Mouse (Mus musculus) midbrain, postnatal 0 days (tissue): ENCODE measurements around the gene Hap1. TPM values are rescaled to one million over a fixed set of nuclear protein-coding genes. Genes with fewer than 3 reads are reported as not detected.

Source experiments
- ATAC-seq: fragments of 200-750 bp; cut with Nextera tagmentation; 2 replicates; pipeline ENCODE4 v1.8.0; 2017; ENCODE audit warnings: moderate number of reproducible peaks, mild to moderate bottlenecking, moderate TSS enrichment, moderate library complexity; ENCODE audit not compliant: low FRiP score
- DNase-seq: peaks from one replicate; pipeline ENCODE4 v3.0.0-alpha.2; 2015; ENCODE audit warnings: low spot score
- H3K27ac ChIP-seq: fragments of 300-500 bp; sonication (generic); 2 replicates; pipeline ENCODE4 v1.5.1; 2014; ENCODE audit warnings: low read depth, mild to moderate bottlenecking, low read length, mixed read lengths
- H3K27me3 ChIP-seq: fragments of 300-500 bp; sonication (generic); 2 replicates; pipeline ENCODE4 v1.6.1; 2014; ENCODE audit warnings: low read length, control low read depth, mixed read lengths; ENCODE audit not compliant: insufficient read depth
- H3K36me3 ChIP-seq: fragments of 300-500 bp; sonication (generic); 2 replicates; pipeline ENCODE4 v1.6.1; 2014; ENCODE audit warnings: low read length, control low read depth, mixed read lengths; ENCODE audit not compliant: insufficient read depth
- H3K4me1 ChIP-seq: fragments of 300-500 bp; sonication (generic); 2 replicates; pipeline ENCODE4 v1.6.1; 2014; ENCODE audit warnings: mild to moderate bottlenecking, control low read depth, antibody characterized with exemption, low read length, mixed read lengths; ENCODE audit not compliant: insufficient read depth
- H3K4me2 ChIP-seq: fragments of 300-500 bp; sonication (generic); 2 replicates; pipeline ENCODE4 v1.6.1; 2014; ENCODE audit warnings: low read depth, mild to moderate bottlenecking, low read length, mixed read lengths; ENCODE audit not compliant: poor library complexity, severe bottlenecking
- H3K4me3 ChIP-seq: fragments of 300-500 bp; sonication (generic); 2 replicates; pipeline ENCODE4 v1.5.1; 2014; ENCODE audit warnings: low read depth, mild to moderate bottlenecking, low read length, moderate library complexity
- H3K9ac ChIP-seq: fragments of 300-500 bp; sonication (generic); replicated peaks from 2 replicates; pipeline ENCODE4 v1.6.1; 2014; ENCODE audit warnings: mild to moderate bottlenecking, low read length, moderate library complexity, mixed read lengths; ENCODE audit not compliant: poor library complexity, severe bottlenecking
- H3K9me3 ChIP-seq: fragments of 300-500 bp; sonication (generic); 2 replicates; pipeline ENCODE4 v1.6.1; 2016; ENCODE audit warnings: low read length, control low read depth
- CTCF ChIP-seq: IDR thresholded peaks from 2 replicates; pipeline ENCODE4 v1.5.1; 2016; ENCODE audit warnings: antibody characterized with exemption, mild to moderate bottlenecking
- WGBS: fragments of 180-500 bp; shearing (Covaris S2); extraction: QIAGEN DNeasy Blood & Tissue Kit; methylation state at CpG from one replicate; pipeline ENCODE4 v1.1.7; 2014; 5-methylcytosine and 5-hydroxymethylcytosine counted together
- polyA plus RNA-seq: library from polyadenylated mRNA; unstranded; fragments of >200 nt; fragmentation: Nextera tagmentation; extraction: Ambion mirVana; gene quantifications from 2 replicates; pipeline ENCODE4 v1.2.1, GENCODE M21; 2015
- total RNA-seq: library from RNA; depleted of rRNA; stranded (reverse); fragments of >200 nt; gene quantifications from 2 replicates; pipeline ENCODE4 v1.2.3, GENCODE M21; 2014

Gene Hap1
- total and polyA plus RNA-seq, 2 experiments from 2014 or later: 631 to 743 TPM

DNA sequence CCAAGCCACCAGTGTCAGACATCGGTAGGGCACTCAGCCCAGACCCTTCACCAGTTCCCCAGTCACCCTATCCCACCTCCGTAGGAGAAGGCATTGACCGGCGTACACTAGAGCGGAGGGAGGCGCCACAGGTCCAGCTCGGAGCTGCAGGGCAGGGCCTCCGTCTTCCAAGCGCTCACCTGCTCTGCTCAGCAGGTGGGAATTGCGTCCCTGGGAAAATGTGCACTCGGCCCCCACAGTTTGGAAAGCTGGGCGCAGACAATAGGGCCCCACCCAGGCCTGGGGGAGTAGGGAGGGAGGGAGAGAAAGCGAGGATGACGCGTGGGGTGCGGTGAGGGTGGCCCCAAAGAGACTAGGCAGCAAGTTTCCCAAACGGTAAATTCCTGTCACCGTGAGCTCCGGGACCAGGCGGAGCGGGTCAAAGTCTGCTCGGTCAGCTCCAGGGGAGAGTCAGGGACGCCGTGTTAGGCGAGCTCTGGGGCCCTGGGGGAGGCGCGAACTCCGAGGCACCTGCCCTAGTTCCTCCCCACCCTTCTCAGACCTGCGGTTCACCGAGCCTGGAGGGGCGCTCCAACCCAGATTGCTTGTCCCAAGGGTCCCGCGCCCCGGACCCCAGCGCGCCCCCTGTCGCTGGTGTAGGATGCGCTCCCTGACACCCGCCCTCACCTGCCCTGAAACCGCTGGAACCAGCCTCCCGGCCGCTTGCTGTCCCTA, 41.1 kb upstream of the Hap1 start:
- peak; percentile 65 for TF ChIP-seq CTCF
- Histone ChIP-seq H3K36me3 (no peaks in the 10 kb centered on the region), H3K4me3 (peak overlapping the region; percentile 86), H3K27me3 (no peaks in the 10 kb centered on the region), H3K4me2 (peak overlapping the region; percentile 79), H3K27ac (peak overlapping the region; percentile 75), H3K4me1 (peaks cover 17% of the 10 kb centered on the region), H3K9ac (peak overlapping the region; percentile 80), H3K9me3 (no peaks in the 10 kb centered on the region)
- ATAC-seq (no peak; the same call in none of the 2 replicates), DNase-seq (peak; percentile 12)
- WGBS: under 1% methylated on average over 41 of the region's 42 CpGs

DNA sequence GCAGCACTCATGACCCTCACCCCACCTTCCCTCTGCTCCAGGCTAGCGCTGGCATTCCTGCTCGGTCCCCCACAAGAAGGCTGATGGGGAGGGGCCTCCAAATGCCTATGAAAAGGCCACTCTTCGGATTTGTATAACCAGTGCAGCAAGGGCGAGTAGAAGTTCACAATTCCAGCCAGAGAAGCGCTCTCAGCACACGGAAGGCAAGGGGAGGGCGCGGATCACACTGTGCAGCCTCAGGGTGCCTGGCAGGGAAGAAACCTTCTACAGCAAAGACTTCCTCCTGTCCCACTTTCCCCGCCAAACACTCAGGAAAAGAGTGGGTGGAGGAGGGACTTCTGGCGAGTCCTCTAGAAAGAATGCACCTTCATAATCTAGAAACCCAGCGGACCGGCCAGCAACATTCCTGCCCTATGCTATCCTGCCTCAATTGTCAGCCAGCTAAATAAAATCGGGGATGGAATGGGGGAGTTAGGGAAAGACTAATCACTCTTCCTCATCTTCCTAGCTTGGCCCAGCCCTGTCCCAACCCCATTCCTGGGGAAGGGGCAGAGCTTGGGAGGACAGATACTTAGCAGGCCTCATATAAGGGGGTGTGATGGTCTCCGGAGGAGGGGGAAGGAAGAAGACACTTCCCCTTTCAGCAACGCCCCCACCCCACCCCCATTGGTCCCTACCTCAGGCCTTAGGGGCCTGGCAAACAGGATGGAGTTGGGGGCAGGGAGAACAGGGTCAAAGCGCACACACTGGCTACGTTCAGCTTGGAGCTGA, 40.1 kb upstream of the Hap1 start:
- ATAC-seq (no peak), DNase-seq (no peak)
- Histone ChIP-seq H3K9ac (peak overlapping the region; percentile 80; the same call in 1 of the 2 replicates), H3K36me3 (no peaks in the 10 kb centered on the region), H3K4me2 (peak overlapping the region; percentile 79), H3K27ac (no peak overlapping the region; the same call in 1 of the 2 replicates), H3K4me3 (peak overlapping the region; percentile 86), H3K4me1 (peaks cover 17% of the 10 kb centered on the region), H3K27me3 (no peaks in the 10 kb centered on the region), H3K9me3 (no peaks in the 10 kb centered on the region)
- 28% methylated on average over 17 of the region's 17 CpGs for WGBS
- TF ChIP-seq CTCF: 0 out of 2 replicates have a peak, but pooled peaks have one; percentile 27

DNA sequence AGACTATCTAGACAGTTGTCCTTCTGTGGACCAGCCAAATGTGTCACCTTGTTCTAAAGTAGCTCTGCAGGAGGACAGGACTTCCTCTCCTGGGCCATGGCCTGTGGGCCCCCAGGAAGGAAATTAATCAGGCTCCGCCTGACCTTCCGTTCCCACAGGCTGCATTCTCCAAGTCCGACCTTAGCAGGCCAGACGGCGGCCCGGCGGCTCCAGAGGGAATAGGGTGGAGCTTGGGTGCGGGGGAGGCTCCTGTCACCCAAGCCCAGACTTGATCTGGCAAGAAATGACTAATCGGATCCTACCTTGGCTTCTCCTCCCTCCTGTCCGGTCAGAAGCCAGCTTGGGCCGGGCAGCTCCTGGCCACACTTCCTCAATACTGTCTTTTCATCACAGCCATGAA, 39.3 kb upstream of the Hap1 start:
- H3K4me3 ChIP-seq: peak overlapping the region; percentile 86
- no peak overlapping the region for H3K9ac ChIP-seq
- no peak for ATAC-seq

DNA sequence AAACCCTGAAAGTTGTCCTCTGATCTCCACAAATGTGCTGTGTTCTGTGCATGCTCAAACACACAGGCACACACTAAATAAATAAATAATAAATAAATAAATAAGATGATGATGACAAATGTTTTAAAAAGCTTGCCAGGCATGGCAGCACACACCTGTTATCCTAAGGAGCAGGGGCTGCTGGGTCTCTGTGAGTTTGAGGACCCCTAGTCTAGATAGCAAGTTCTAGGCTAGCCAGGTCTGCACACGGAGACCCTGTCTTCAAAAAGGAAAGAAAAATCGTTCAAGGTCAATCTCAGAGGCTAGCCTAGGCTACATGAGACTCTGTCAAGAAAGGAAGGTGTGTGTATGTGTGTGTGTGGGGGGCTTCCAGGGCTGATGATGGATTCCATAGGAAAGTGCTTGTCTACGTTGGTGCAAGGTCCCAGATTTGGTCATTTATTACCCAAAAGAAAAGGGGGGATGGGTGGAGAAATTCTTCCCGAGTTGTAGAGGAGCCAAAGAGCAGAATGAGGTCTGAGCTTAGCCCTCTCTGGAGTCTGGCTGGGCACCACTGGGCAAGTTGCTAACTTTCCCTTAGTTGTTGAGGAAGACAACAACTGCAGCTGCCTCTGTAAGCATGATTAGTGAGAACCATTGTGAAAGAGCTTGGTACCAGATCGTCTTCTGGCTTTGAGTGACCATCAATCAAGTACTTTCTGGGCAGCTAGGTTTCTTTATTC, 38.6 kb upstream of the Hap1 start:
- WGBS: 69% methylated on average over 5 of the region's 5 CpGs
- no peak for ATAC-seq
- Histone ChIP-seq H3K36me3 (no peaks in the 10 kb centered on the region), H3K4me3 (no peak overlapping the region), H3K4me2 (no peak overlapping the region), H3K9ac (no peak overlapping the region), H3K27me3 (no peaks in the 10 kb centered on the region), H3K9me3 (no peaks in the 10 kb centered on the region), H3K4me1 (peaks cover 17% of the 10 kb centered on the region), H3K27ac (no peak overlapping the region)
- DNase-seq: no peak
- TF ChIP-seq CTCF: no peak

More for the DNA sequence above, 39.3 kb upstream of the Hap1 start:
- H3K4me1 ChIP-seq: peaks cover 17% of the 10 kb centered on the region
- no peak for DNase-seq
- no peaks in the 10 kb centered on the region for H3K9me3 ChIP-seq
- TF ChIP-seq CTCF: no peak
- H3K36me3 ChIP-seq: no peaks in the 10 kb centered on the region
- H3K27me3 ChIP-seq: no peaks in the 10 kb centered on the region
- H3K27ac ChIP-seq: no peak overlapping the region
- H3K4me2 ChIP-seq: peak overlapping the region; percentile 79
- WGBS: 43% methylated on average over 11 of the region's 11 CpGs

DNA sequence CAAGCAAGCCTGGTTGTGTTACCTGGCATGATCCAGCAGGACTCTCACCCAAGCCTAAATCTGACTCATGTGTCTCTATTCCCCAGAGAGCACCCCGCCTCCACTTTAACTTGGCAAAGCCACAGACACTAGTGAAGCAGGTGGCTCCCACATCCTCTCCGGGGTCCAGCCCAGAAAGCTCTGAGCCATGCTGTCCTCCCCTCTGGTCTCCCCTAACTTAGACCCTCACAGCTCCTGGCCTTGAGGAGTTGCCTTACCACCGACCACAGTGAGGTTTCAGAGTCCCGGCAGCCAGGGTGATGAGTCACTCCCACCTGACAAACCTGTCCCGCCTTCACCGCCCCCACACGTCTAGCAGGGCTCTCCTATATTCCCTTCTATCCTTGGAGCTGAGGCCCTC, 37.8 kb upstream of the Hap1 start:
- no peaks in the 10 kb centered on the region for H3K27me3 ChIP-seq
- no peak overlapping the region for H3K4me2 ChIP-seq
- no peak for ATAC-seq
- no peak overlapping the region for H3K4me3 ChIP-seq
- H3K36me3 ChIP-seq: no peaks in the 10 kb centered on the region
- no peak overlapping the region for H3K27ac ChIP-seq
- 84% methylated on average over 7 of the region's 7 CpGs for WGBS
- no peak for TF ChIP-seq CTCF
- H3K4me1 ChIP-seq: peaks cover 17% of the 10 kb centered on the region
- no peak for DNase-seq
- no peaks in the 10 kb centered on the region for H3K9me3 ChIP-seq
- no peak overlapping the region for H3K9ac ChIP-seq
